Mouse (Mus musculus): Measurements from ENCODE around the gene Ryk. TPM values are rescaled to one million over a fixed set of nuclear protein-coding genes. Genes with fewer than 3 reads are reported as not detected.

Gene Ryk
- polyA plus RNA-seq, 1 experiment = 42.7 TPM

DNA sequence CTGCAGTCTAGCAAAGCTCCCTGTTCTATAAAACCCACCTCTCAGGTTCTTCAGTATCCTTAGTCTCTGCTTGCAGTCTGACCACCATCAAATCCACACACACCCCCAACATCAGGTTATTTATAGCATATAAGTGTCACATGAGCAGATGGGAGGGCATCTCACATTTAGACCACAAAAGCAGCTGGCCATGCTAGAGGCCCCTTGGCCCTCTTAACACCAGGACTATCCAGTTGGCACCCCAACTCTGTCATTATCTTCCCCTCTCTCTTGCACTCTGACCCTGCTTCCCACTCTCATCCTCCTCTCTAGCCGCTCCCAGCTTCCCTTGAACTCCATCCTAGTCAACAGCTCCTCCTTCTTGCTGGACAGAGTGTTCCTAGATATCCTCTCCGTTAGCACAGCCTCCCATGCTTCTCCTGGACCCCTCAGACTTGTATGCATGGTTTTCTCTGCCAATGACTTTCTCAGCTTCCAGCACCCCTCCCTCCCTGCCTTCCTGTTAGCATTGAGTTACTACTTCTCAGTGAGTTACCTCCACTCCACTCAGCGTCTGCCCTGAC is 80.7 kb downstream of the Ryk start:
- no peak for TF ChIP-seq POLR2A (IDR thresholded peaks at IDR 0.05; ENCODE audit: low read depth, low read length)
- TF ChIP-seq CTCF (conservative IDR thresholded peaks at IDR 0.05; ENCODE audit: insufficient read depth, insufficient read length, low read depth, low read length) = no peak
- Histone ChIP-seq H3K4me1 (ENCODE audit: control insufficient read depth, insufficient read depth, low read length) (no peaks in the 10 kb centered on the region), H3K27ac (ENCODE audit: insufficient read depth, low read depth, low read length) (no peak overlapping the region), H3K36me3 (ENCODE audit: control insufficient read depth, insufficient read depth, low read length) (peaks cover 2% of the 10 kb centered on the region; the same call in 1 of the 2 replicates), H3K4me3 (ENCODE audit: insufficient read depth, low read depth, low read length) (no peak overlapping the region), H3K27me3 (replicated peaks; ENCODE audit: control insufficient read depth, insufficient read depth, low read length) (no peaks in the 10 kb centered on the region)
- no peak for DNase-seq
- 64% methylated on average over 3 of the region's 3 CpGs for WGBS

DNA sequence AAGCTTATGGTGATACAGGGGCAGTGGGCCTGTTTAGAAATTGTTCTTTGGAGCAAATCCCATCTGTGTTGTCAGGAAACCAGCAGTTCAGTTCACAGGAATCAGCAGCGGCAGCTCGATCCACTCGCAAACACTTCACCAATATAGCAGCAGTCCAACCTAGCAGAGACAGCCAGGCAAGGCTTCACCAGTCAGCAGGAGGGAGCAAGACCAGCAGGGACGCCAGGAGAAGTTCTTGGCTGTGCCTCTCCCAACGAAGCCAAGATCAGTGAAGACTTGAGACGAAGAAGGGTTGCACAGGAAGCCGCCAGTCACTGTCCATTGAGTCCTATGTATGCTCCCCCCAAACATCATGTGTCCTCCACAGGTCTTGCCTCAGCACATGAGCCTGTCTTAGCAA is 81.4 kb downstream of the Ryk start:
- no peak overlapping the region for H3K4me3 ChIP-seq (ENCODE audit: insufficient read depth, low read depth, low read length)
- H3K4me1 ChIP-seq (ENCODE audit: control insufficient read depth, insufficient read depth, low read length) = no peaks in the 10 kb centered on the region
- H3K27ac ChIP-seq (ENCODE audit: insufficient read depth, low read depth, low read length) = no peak overlapping the region
- H3K36me3 ChIP-seq (ENCODE audit: control insufficient read depth, insufficient read depth, low read length) = no peaks in the 10 kb centered on the region
- no peak for DNase-seq
- 90% methylated on average over 7 of the region's 7 CpGs for WGBS
- no peaks in the 10 kb centered on the region for H3K27me3 ChIP-seq (replicated peaks; ENCODE audit: control insufficient read depth, insufficient read depth, low read length)
- TF ChIP-seq POLR2A (IDR thresholded peaks at IDR 0.05; ENCODE audit: low read depth, low read length) = no peak
- TF ChIP-seq CTCF (conservative IDR thresholded peaks at IDR 0.05; ENCODE audit: insufficient read depth, insufficient read length, low read depth, low read length) = no peak

DNA sequence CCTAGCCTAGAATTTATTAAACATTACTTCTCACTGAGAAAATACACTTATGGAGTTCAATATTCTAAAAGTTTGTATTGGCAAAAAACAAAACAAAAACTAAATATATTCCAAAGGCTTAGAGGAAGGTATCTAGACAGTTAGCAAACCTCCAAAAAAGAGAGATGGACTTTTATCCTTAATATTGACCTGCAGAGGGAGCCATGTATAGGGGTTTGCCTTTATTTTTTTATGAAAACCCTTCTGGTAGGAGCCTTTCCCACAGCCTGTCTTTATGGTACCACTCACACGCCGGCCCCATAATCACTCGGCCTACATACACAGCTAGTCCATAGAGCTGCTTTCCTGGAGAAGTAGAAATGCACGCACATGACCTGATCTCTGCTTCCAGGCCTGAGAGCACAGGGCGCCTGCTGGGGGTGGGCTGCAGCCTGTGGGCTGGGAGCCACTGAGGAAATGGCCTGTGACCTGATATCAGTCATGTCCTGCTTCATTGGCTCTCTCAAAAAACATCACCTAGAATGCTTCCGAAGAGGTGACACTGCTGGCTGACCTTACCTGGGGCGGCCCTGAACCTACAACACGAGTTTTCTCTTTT is 82.9 kb downstream of the Ryk start:
- 54% methylated on average over 8 of the region's 8 CpGs for WGBS
- TF ChIP-seq CTCF (conservative IDR thresholded peaks at IDR 0.05; ENCODE audit: insufficient read depth, insufficient read length, low read depth, low read length) = no peak

DNA sequence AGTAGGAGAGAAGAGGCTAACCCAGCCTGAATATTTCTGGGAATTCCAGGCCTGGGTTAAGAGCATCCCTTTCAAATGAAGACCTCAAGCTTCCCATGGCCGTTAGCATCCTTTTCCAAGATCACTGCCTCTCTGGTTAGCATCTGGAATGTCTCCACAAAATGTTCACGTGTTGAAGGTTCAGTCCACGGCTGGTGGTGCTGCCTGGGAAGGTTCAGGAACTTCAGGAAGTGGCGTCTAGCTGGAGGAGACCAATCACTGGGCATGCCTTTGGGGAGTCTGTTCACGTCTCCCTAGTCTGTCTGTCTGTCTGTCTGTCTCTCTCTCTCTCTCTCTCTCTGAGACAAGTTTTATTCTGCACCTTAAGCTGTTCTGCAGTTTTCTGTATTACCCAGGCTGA is 84.8 kb downstream of the Ryk start:
- no peaks in the 10 kb centered on the region for H3K27me3 ChIP-seq (replicated peaks; ENCODE audit: control insufficient read depth, insufficient read depth, low read length)
- H3K4me3 ChIP-seq (ENCODE audit: insufficient read depth, low read depth, low read length) = no peak overlapping the region
- no peak for TF ChIP-seq POLR2A (IDR thresholded peaks at IDR 0.05; ENCODE audit: low read depth, low read length)
- WGBS = 60% methylated on average over 5 of the region's 5 CpGs
- no peaks in the 10 kb centered on the region for H3K4me1 ChIP-seq (ENCODE audit: control insufficient read depth, insufficient read depth, low read length)
- DNase-seq = no peak
- H3K27ac ChIP-seq (ENCODE audit: insufficient read depth, low read depth, low read length) = no peak overlapping the region
- H3K36me3 ChIP-seq (ENCODE audit: control insufficient read depth, insufficient read depth, low read length) = no peaks in the 10 kb centered on the region

More for the DNA sequence above, 82.9 kb downstream of the Ryk start:
- Histone ChIP-seq H3K27me3 (replicated peaks; ENCODE audit: control insufficient read depth, insufficient read depth, low read length) (no peaks in the 10 kb centered on the region), H3K4me3 (ENCODE audit: insufficient read depth, low read depth, low read length) (no peak overlapping the region), H3K27ac (ENCODE audit: insufficient read depth, low read depth, low read length) (no peak overlapping the region), H3K4me1 (ENCODE audit: control insufficient read depth, insufficient read depth, low read length) (no peaks in the 10 kb centered on the region), H3K36me3 (ENCODE audit: control insufficient read depth, insufficient read depth, low read length) (no peaks in the 10 kb centered on the region)
- peak; percentile 22 for DNase-seq

DNA sequence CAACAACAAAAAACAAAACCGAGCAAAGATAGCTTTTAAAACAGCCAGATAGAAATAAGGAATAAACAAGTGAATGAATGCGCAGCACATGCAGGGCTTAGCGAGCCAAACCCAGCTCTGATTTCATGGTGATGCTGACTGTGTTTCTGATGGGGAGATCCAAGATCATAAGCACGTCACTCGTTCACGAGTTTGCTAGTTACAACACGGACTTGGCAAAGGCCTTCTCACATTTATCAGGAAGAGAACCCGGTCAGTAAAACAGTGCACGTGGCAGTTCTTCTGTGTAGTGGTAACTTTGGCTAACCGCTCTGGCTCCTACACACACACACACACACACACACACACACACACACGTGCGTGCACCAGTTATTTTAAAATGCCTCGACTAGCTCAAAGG is 87.1 kb downstream of the Ryk start:
- H3K36me3 ChIP-seq (ENCODE audit: control insufficient read depth, insufficient read depth, low read length) = no peaks in the 10 kb centered on the region
- TF ChIP-seq CTCF (conservative IDR thresholded peaks at IDR 0.05; ENCODE audit: insufficient read depth, insufficient read length, low read depth, low read length) (no peak), POLR2A (IDR thresholded peaks at IDR 0.05; ENCODE audit: low read depth, low read length) (no peak)
- H3K27me3 ChIP-seq (replicated peaks; ENCODE audit: control insufficient read depth, insufficient read depth, low read length) = no peaks in the 10 kb centered on the region
- peaks cover 6% of the 10 kb centered on the region for H3K4me1 ChIP-seq (ENCODE audit: control insufficient read depth, insufficient read depth, low read length)
- DNase-seq = no peak
- WGBS = 86% methylated on average over 13 of the region's 13 CpGs
- no peak overlapping the region for H3K4me3 ChIP-seq (ENCODE audit: insufficient read depth, low read depth, low read length)
- no peak overlapping the region for H3K27ac ChIP-seq (ENCODE audit: insufficient read depth, low read depth, low read length)

DNA sequence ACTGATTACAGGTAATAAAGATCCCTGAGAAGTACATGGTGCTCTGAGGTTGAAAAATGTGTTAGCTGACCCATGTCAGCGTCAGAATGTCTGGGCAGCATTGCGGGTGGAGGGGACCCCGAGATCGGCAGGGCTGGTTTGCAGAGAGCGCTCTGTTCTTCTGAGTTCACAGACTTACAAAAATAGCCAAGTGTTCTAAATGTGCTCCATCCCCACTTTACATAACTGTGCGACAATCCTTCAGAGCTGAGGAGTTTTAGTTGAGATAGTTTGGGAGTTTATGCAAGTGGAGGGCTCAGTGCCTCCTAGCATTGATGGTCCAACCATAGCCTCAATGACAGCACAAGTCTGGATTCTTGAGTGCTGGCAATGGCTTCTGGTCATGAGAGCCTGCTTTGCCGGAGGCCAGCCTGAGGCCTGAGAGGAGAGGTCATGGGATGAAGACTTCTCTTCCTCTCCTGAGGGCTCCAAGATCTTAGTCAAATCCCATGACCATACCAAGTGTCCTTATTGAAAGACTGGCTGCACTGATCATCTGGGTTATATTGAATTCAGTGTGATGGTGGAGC is 88.2 kb downstream of the Ryk start:
- TF ChIP-seq CTCF (conservative IDR thresholded peaks at IDR 0.05; ENCODE audit: insufficient read depth, insufficient read length, low read depth, low read length) (no peak), POLR2A (IDR thresholded peaks at IDR 0.05; ENCODE audit: low read depth, low read length) (no peak)
- Histone ChIP-seq H3K36me3 (ENCODE audit: control insufficient read depth, insufficient read depth, low read length) (no peaks in the 10 kb centered on the region), H3K4me1 (ENCODE audit: control insufficient read depth, insufficient read depth, low read length) (peaks cover 6% of the 10 kb centered on the region), H3K4me3 (ENCODE audit: insufficient read depth, low read depth, low read length) (no peak overlapping the region), H3K27ac (ENCODE audit: insufficient read depth, low read depth, low read length) (no peak overlapping the region), H3K27me3 (replicated peaks; ENCODE audit: control insufficient read depth, insufficient read depth, low read length) (no peaks in the 10 kb centered on the region)
- WGBS = 94% methylated on average over 7 of the region's 7 CpGs
- no peak for DNase-seq

DNA sequence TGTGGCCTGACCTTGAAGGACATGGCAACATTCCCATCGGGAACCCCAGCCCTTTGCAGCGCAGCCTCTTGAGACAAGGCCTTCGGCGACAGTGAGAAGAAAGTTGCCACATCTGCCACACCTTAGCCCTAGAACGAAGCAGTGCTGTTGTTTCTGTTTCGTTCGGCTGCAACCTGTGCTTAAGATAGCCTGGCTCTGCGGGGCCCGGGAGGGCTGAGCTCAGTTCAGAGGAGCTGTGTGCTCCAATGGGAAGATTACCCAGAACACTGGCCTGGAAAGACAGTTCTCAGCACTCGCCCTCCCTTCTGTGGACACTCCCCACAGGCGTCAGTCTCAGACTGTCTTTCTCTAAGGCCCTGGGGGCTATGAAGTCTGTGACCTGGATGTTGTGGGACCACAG is 89.1 kb downstream of the Ryk start:
- H3K4me3 ChIP-seq (ENCODE audit: insufficient read depth, low read depth, low read length) = no peak overlapping the region
- no peaks in the 10 kb centered on the region for H3K36me3 ChIP-seq (ENCODE audit: control insufficient read depth, insufficient read depth, low read length)
- 94% methylated on average over 11 of the region's 11 CpGs for WGBS
- DNase-seq = no peak
- TF ChIP-seq POLR2A (IDR thresholded peaks at IDR 0.05; ENCODE audit: low read depth, low read length) = no peak
- no peak for TF ChIP-seq CTCF (conservative IDR thresholded peaks at IDR 0.05; ENCODE audit: insufficient read depth, insufficient read length, low read depth, low read length)
- H3K4me1 ChIP-seq (ENCODE audit: control insufficient read depth, insufficient read depth, low read length) = peaks cover 6% of the 10 kb centered on the region
- H3K27me3 ChIP-seq (replicated peaks; ENCODE audit: control insufficient read depth, insufficient read depth, low read length) = no peaks in the 10 kb centered on the region
- H3K27ac ChIP-seq (ENCODE audit: insufficient read depth, low read depth, low read length) = no peak overlapping the region
